Mouse (Mus musculus) gastrocnemius, postnatal 36 days (tissue): ENCODE results near the gene Phf21a. TPM values are rescaled to one million over a fixed set of nuclear protein-coding genes. Genes with fewer than 3 reads are reported as not detected.

Source experiments
- DNase-seq, 2 experiments: peaks; one replicate each; pipeline ENCODE4 v3.0.0; 2022
- intact Hi-C: fragments of 180-260 bp; cut with DNase I; formaldehyde crosslinking; loops from one replicate; pipeline ENCODE4 v1.15.1; 2025
- total RNA-seq, 2 experiments: library from RNA; stranded (reverse); gene quantifications; 2 replicates each; pipeline ENCODE4 v1.2.3; 2021

The Phf21a gene
- total RNA-seq, 2 experiments from 2014 or later, result 22.5 to 23.6 TPM

DNA sequence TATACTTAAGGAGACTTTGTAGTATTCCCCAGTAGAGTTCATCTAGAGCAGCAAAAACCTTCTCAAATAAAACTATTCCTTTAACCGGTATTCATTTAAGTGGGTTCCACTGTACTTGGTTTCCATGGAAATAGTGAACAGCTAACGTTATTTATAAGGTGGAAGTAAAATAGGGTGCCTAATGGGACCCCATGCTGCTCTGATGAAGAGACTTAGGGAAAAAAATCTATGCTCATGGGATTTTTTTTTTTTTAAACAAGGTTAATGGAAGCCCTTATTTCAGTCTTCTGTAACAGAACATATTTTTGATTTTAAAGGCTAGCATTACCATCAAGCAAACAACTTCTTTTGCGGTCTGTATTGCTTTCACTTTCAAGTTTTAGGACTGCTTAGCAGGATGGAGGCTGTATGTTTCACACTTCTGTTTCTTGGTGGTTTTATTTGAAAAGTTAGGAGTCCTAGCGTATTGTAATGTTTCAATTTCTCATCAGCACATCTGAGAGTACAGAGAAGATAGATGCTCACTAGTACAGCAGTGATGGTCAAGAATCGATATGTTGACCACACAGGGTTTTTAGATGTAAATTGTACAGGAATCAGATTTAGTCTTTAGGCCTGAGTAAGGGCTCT, 112.2 kb downstream of the Phf21a start:
- DNase-seq, result no peak
- intact Hi-C loops, result no loop called here

DNA sequence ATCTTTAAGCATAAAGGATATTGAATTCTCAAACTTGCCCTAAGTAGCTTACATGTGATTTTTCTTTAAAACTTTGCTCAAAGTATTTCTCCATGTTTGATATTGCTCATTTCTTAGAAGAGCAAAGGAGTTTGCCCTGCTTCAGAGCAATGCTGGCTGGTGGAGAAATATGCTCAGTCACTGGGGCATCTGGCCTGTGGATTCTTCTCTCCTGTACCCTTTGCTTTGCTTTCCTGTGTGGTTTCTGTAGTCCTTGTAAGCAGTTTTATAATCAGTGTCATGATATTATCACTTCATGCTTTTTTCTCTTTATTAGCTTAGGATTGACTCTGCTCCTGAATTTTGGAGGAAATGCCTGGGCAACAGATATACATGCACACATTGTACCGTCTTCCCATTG, 117.5 kb downstream of the Phf21a start:
- intact Hi-C loops, result no loop called here

DNA sequence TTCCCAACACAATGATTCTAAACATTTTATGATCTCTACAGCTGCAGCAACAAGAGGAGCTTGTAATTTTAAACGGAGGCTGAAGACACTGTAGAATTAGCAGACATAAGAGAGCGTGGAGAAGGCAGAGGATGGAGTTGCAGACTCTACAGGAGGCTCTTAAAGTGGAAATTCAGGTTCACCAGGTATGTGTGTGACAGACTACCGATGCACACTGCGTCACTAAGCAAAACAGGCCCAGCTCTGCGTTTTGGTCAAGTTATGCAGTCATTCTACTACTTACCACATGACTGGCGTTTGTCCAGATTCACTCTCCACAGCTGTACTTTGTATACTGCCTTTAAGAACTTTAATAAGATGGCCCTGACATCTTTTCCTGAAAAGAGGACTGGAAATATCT, 128.5 kb downstream of the Phf21a start:
- DNase-seq, result no peak
- intact Hi-C loops, result no loop called here

More for the DNA sequence above, 117.5 kb downstream of the Phf21a start:
- no peak for DNase-seq

DNA sequence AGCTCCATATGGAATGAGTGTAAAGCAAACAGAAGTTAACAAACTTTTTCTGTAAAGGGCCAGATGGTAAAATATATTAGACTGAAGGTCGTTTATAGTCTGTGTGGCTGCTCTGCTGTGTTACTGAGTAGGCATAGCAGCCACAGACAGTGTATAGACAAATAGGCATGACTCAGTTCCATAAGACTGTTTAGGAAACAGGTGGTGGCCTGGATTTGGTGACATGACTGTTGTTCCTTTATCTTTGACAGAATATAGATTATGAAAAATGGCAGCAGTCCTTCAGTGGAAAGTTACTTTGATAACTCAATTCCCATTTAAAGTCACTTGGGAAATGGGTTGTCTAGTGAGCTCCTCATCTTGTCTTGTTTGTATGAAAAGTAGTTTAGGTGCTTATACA, 132.7 kb downstream of the Phf21a start:
- no peak for DNase-seq
- intact Hi-C loops, result no loop called here

DNA sequence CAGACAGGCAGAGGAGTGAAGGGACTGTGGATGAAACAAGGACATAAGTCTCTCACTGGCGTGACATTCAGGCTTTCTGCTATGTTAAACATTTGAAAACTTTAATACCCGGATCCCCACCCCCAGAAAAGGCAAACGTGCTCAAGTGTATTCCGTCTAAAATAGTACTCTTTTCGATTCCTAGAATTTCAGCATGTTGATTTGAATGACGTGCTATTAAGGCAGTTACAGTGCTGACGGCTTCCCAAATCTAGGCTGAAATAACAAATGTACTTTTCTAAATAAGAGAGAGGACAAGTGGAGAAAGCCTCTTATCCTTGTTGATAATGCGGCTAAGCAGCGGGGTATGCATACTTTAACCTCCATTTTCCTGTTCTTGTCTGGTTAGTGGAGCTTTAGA, 137.1 kb downstream of the Phf21a start:
- no peak for DNase-seq
- intact Hi-C loops, result no loop called here

DNA sequence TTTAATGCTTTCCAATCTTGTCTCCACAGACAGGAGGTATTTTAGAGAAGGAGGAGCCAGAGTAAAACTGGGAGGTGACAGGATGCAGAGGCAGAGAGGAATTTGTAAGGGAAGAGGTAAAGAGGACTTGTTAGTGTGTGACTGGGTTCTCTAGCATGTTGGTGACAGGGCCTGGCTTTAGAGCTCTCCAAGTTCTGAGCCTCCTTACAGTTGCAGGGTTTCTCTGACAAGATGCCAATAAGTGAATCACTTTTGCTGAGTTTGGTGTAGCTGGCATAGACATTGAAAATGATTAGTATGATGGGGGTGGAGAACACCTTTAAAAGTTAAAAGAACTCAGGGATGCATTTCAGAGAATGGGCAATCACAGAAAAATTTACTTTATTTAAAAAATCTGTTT, 138.8 kb downstream of the Phf21a start:
- intact Hi-C loops, result no loop called here

DNA sequence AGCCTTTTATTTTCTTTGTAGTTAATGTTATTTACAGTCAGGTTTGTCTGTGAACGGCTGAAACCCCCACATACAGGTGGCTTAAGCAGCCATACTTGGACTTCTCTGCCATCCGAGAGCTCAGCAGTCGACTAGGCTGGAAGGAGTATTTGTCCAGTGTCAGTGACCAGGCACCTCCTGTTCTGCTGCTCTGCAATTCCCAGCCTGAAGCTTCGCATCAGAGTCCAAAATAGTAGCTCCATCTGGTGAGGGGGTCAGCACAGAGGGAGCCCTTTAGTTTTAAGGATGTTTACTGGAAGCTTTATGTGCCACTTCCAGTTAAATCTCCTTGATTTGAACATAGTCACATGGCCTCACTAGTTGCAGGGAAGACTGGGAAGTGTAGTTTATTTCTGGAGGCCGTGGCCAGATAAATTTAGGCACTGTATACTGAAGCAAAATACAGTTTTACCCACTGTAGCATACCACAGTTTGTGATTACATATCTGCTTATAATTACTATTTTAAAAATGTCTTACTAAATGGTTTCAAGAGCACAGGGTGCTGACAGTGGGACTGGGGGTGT, 141.9 kb downstream of the Phf21a start:
- no peak for DNase-seq
- intact Hi-C loops, result no loop called here

More for the DNA sequence above, 138.8 kb downstream of the Phf21a start:
- DNase-seq, result no peak

DNA sequence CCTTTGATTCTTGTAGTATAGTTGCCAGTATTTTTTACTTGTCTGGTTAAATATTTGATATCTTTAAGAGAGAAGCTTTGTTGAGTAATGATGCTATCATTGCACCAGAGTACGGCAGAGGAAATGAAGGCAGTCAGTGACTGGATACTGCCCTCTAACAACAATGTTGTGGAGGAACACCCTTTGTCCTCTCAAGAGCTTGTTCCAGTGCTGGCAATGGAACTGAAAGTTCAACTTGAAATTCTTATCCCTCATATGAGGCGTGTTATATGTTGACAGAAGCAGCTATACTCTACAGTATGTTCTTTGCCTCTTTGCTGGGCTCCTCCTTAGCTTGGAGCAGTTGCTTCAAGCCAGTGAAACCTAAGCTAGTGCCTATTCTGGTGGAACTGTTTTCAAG, 147.4 kb downstream of the Phf21a start:
- intact Hi-C loops, result no loop called here
- DNase-seq, result no peak

DNA sequence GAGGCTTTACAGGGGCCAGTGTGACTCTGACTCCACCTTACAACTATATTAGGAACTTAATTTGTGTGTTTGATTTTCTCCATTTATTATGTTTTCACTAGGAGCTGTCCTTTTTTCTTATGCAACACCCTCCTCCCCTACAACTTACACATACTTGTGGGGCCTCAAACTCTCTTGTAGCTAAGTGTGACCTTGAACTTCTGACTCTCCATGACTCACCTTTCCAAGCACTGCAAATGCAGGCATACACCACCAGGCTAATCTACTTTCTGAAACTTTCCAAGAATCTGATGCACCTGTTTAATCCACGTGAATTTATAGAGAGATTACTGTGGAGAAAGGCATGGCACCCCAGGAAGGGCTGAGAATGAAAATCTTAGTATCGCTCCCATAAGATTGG, 147.9 kb downstream of the Phf21a start:
- no peak for DNase-seq
- intact Hi-C loops, result no loop called here

DNA sequence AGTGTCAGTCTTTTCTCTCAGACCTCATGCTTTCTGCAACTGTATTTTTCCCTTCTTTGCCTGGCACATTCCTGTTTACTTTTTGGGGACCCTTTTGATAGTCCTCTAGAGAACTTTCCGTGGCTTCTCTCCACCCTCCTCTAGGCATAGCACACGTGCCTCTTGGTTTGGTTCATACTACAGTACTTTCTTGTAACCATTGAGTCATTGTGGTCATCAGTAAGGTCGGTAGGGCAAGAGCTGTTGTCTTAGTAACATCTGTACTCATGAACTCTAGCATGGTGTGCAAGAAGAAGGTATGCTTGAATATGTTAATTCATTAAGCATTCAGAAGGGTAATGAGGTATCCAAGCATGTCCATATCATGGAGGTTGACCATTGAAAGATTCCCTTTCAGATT, 148.4 kb downstream of the Phf21a start:
- no peak for DNase-seq
- intact Hi-C loops, result no loop called here

DNA sequence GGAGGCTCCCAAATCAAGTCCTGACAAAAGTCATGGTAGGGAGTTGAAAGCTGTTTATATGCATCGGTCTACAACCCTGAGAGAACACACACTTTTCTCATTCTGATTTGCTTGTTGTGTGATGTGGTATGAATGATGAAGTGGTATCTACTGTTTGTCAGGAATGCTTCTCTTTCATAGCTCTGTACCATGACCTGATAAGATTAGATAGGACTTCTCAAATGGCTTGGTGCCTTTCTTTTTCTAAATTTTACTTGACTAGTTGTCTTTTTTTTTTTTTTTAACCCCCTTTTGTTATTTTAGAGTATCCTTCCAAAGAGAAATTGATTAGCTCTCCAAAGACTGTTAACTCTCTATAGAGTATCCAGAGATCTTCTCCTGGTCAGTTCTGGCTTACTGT, 153.2 kb downstream of the Phf21a start:
- intact Hi-C loops, result no loop called here
- no peak for DNase-seq

DNA sequence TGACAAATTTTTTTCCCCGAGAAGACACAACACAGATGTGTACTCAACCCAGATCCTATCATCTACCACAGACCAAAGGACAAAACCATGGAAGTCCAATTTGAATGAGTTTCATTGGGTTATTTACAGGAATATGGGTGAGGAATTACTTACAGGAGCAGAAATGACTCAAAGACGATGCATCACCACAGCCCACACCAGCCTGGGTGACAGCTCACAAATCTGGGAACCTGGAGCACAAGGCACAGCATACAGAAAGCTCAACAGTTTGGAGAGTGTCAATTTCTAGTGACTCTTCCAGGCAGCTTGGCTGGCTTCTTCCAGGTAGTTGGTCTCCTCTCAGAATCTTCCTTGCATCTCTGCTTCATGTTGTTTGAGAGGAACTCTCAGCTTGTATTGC, 154.8 kb downstream of the Phf21a start:
- no peak for DNase-seq
- intact Hi-C loops, result no loop called here

DNA sequence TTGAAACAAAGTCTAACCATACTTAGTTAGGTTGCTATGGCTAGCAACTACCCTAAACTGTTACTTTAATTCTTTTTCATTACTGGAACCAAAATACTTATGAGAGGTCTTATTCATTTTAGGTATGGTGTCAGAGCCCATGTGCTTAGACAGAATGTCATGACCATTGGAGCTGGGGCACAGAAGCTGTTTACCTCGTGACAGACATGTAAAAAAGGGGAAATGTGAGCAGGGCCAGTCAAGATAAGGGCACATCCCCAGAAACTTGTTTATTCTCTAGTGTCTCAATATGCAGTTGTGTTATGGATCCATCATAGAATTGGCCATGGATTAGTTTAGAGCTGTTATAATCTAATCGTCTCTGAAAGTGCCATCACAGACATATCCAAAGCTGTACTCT, 157.6 kb downstream of the Phf21a start:
- DNase-seq, result no peak
- intact Hi-C loops, result no loop called here

DNA sequence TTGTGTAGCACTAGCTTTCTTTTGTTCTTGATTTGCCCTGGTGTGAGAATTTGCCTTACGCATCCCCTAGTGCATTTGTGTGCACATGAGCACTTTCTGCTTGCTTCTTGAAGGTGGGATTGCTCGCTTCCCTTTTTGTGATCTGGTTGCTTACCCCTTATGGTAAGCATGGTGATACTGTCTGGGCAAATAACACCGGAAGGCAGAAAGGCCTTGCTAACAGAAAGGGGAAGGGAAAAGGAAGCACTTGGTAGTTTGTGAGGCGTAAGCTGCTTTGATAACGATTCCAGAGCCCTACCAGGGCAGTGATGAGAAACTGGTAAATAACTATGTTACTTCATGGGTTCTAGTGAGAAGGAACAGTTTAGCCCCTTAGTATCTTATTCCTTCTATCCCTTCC, 160.9 kb downstream of the Phf21a start:
- DNase-seq, result no peak
- intact Hi-C loops, result no loop called here

DNA sequence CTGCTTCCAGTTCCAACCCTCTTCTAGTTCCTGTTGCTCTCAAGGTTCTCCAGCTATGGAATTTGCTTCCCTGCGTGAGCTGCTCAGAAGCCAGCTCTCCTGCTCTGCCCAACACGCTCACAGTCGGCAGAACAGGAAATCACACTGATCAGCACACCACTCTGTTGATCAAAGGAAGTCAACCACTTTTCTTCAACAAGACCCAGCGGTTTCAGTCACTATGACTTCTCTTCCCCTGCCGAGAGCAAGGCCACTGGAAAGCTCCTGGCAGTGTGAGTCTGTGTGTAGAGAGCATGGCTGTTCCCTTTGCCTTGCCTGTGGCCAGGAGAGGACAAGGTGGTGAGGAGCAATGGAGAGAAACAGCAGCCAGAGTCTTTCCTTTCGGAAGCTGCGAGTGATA, 163.2 kb downstream of the Phf21a start:
- intact Hi-C loops, result no loop called here
- no peak for DNase-seq

DNA sequence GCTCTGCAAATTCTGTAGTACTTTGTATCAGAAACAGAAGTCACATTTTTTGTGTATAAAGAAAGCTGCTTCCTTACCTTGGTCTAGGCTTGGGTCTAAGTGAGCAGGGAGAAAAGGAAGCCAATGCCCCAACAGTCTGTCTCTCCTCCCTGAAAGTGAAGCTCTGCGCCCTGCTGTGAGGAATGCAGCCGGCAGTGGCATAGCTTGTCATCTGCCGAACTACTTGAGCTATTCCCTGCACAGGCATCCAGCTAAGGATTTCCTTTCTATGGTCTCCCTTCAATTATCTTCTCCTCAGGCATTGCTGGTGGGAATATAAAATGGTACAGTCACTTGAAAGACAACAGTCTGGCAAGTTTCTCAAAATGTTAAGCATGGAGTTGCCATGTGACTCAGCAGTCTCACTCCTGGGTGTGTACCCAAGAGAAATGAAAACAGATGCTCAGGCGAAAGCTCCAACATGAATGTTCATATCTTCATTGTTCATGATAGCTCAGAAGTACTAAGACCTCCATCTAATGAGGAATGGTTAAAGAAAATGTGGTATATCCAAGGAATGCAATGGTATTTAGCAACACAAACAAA, 164.5 kb downstream of the Phf21a start:
- intact Hi-C loops, result no loop called here
- no peak for DNase-seq

DNA sequence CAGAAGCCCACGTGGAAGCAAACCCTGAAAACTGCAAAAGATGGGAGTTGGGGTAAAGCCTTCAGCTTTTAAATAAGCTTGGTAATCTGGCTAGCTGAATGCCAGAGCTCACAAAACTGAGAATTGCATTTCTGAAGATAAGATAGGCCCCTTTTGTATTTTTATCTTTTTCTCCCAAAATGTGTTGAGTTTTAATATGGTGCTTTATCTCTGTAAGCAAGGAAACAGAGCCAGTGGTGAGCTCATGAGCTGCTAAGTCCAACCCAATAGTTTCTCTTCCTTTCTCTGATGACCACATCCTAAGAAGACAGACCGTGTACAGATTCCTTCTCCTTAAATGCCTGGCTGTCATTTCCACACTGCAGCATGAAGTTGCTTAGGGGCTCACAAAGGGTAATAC, 167.0 kb downstream of the Phf21a start:
- intact Hi-C loops, result no loop called here
- DNase-seq, result no peak

DNA sequence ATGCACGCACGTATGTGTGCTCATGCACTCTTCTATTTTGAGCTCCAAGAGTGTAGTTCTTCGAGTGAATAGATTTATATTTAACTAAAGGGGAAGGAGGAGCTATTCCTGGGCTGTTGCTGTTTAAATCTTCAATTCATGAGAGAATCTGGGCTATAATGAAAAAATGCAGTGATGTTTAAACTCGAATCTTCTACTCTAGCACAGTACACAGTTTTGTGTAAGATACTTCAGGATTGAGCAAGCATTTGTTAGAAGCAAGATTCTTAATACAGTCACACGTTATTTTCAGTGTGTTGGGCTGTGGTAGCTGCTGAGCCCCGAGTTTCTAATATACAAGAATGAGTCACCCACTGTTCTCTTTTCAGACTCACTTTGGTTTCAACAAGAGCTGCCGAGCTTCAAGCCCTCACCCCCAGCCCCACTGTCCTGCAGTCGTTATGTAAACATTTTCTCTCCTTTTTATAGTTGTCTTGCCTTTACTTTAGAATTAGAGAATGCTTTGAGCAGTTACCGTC, 173.2 kb downstream of the Phf21a start:
- no peak for DNase-seq
- intact Hi-C loops, result no loop called here

DNA sequence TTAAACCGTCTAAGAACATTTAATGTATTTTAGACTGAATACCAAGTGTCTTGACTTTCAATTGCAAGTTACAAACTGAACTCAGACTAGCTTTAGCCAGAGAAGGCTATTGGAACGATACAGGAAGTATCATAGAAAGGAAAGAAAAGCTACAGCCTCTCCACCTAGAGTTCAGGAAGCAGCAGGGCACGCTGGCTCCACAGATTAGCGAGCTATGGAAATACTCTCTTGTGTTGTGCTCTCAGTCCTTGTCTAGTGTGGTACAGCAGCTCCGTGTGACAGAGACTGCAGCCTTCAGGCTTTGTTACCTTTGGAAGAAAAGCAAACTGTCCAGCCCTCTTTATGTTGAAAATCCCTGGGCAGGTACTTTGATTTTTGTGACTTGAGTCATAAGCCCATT, 176.3 kb downstream of the Phf21a start:
- intact Hi-C loops, result no loop called here
- no peak for DNase-seq

DNA sequence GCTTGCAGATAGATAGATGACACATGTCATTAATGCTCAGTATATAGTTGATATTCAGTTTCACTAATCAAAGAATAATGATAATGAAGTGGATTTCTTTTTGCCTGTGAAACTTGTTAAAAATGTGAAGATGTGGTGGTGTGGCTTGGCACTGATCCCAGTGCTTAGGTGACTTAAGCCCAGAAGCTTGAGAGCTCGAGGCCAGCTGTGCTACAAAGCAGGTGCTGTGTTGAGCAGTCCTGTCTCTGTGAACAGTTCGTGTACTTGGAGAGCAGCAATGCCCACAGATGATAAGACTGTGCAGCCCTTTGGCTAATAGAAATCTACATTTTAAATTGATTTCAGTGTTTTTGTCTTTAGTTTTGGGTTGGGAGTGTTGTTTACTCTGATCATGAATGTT, 179.6 kb downstream of the Phf21a start:
- no peak for DNase-seq
- intact Hi-C loops, result no loop called here

DNA sequence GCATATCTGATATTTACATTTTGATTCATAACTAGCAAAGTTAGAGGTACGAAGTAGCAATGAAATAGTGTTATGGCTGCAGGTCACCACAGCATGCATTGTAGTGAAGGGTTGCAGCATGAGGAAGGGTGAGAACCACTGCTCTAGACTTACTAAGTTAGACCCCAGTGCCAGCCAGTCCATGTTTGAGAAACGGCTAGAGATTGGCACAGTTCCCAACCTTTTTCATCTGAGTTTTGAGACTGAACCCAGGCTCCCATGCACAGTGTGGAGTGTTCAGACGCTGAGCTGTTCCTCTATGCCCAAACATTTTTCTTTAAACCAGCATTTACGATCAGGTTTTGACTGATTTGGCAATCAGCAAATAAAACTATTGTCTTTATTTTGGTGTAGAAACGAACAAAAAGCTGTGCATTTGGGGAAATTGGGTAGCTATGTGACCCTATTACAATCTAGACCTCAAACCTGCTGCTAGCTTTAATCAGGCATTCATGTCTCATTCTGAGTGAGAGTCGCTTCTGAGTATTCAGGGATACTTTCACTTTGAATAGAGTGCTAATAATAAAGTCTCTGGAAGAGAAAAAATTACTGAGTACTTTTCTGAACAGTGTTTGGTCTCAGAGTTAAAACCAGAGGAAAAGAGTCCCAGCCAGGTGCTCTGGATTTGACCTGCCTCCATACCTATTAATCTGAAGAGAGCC, 180.3 kb downstream of the Phf21a start:
- intact Hi-C loops, result no loop called here
- no peak for DNase-seq

DNA sequence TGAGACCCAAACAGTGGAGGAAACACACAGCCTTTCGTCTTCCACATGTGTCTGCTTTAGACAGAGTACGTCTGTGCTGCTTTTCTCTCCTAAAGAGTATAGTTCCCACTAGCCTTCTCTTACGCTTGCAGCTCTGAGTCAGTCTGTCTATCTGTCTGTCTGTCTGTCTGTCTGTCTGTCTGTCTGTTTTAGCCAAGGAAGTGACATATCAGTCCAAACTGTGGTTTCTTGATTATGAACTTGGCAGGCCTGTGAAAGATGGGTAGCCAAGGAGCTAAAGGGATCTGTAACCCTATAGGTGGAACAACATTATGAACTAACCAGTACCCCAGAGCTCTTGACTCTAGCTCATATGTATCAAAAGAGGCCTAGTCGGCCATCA, 180.9 kb downstream of the Phf21a start:
- DNase-seq, result no peak
- intact Hi-C loops, result no loop called here
